Mouse (Mus musculus): ENCODE results near the gene Sgsh. TPM values are rescaled to one million over a fixed set of nuclear protein-coding genes. Genes with fewer than 3 reads are reported as not detected.

The Sgsh gene
- 8.2 and 8.3 TPM in 2 replicates for polyA plus RNA-seq (2015; fragmentation: Nextera tagmentation; extraction: Ambion mirVana)

GRCm38 (mm10) chr11:119355443-119356385 lies at the start of gene Sgsh, which contains the start of gene Slc26a11:
Gene Sgsh, minus strand, starts transcription at chr11:119355536.
Gene Slc26a11, plus strand, starts transcription at chr11:119355557.
- peak within 1 kb of the TSS; percentile 82 for H3K9ac ChIP-seq (ENCODE audit: low read depth, low read length)
- no peaks in the 10 kb centered on the region for H3K36me3 ChIP-seq (ENCODE audit: control insufficient read depth, insufficient read depth, low read length)
- WGBS: 1% methylated on average over 40 of the region's 40 CpGs
- peak within 1 kb of the TSS; percentile 82 for H3K4me2 ChIP-seq (ENCODE audit: low read depth, low read length)
- peak; percentile 97 for ATAC-seq
- no peaks in the 10 kb centered on the region for H3K9me3 ChIP-seq (ENCODE audit: control insufficient read depth, low read length)
- peak within 1 kb of the TSS; percentile 82 for H3K27ac ChIP-seq (ENCODE audit: low read length)
- H3K4me3 ChIP-seq (ENCODE audit: low read length): peak within 1 kb of the TSS; percentile 84
- no peaks in the 10 kb centered on the region for H3K27me3 ChIP-seq (replicated peaks; ENCODE audit: control insufficient read depth, insufficient read depth, low read length)
- H3K4me1 ChIP-seq (ENCODE audit: control insufficient read depth, insufficient read depth, low read length): peaks cover 12% of the 10 kb centered on the region; the same call in 1 of the 2 replicates

- H3K4me1 ChIP-seq (ENCODE audit: control insufficient read depth, insufficient read depth, low read length): no peaks in the 10 kb centered on the region
- no peaks in the 10 kb centered on the region for H3K27me3 ChIP-seq (replicated peaks; ENCODE audit: control insufficient read depth, insufficient read depth, low read length)
- peaks cover 5% of the 10 kb centered on the region; the same call in 1 of the 2 replicates for H3K36me3 ChIP-seq (ENCODE audit: control insufficient read depth, insufficient read depth, low read length)
- H3K4me3 ChIP-seq (ENCODE audit: low read length): no peak overlapping the region
- no peak overlapping the region for H3K27ac ChIP-seq (ENCODE audit: low read length)
- H3K9ac ChIP-seq (ENCODE audit: low read depth, low read length): no peak overlapping the region
- 64% methylated on average over 5 of the region's 5 CpGs for WGBS
- H3K9me3 ChIP-seq (ENCODE audit: control insufficient read depth, low read length): no peaks in the 10 kb centered on the region
- no peak overlapping the region for H3K4me2 ChIP-seq (ENCODE audit: low read depth, low read length)
- ATAC-seq: no peak
Measured at GRCm38 (mm10) chr11:119404627-119405026, 49.3 kb upstream of the Sgsh start.

GRCm38 (mm10) chr11:119402501-119403160 lies 47.3 kb upstream of the Sgsh start:
- Histone ChIP-seq H3K27ac (ENCODE audit: low read length) (no peak overlapping the region), H3K4me3 (ENCODE audit: low read length) (no peak overlapping the region), H3K4me1 (ENCODE audit: control insufficient read depth, insufficient read depth, low read length) (no peaks in the 10 kb centered on the region), H3K9ac (ENCODE audit: low read depth, low read length) (no peak overlapping the region), H3K27me3 (replicated peaks; ENCODE audit: control insufficient read depth, insufficient read depth, low read length) (no peaks in the 10 kb centered on the region), H3K36me3 (ENCODE audit: control insufficient read depth, insufficient read depth, low read length) (no peaks in the 10 kb centered on the region; the same call in 1 of the 2 replicates), H3K4me2 (ENCODE audit: low read depth, low read length) (no peak overlapping the region), H3K9me3 (ENCODE audit: control insufficient read depth, low read length) (no peaks in the 10 kb centered on the region)
- WGBS: 56% methylated on average over 11 of the region's 11 CpGs
- no peak for ATAC-seq

- Histone ChIP-seq H3K9ac (ENCODE audit: low read depth, low read length) (no peak overlapping the region), H3K4me1 (ENCODE audit: control insufficient read depth, insufficient read depth, low read length) (peaks cover 21% of the 10 kb centered on the region), H3K27ac (ENCODE audit: low read length) (no peak overlapping the region), H3K36me3 (ENCODE audit: control insufficient read depth, insufficient read depth, low read length) (no peaks in the 10 kb centered on the region), H3K4me3 (ENCODE audit: low read length) (no peak overlapping the region), H3K4me2 (ENCODE audit: low read depth, low read length) (no peak overlapping the region), H3K9me3 (ENCODE audit: control insufficient read depth, low read length) (no peaks in the 10 kb centered on the region), H3K27me3 (replicated peaks; ENCODE audit: control insufficient read depth, insufficient read depth, low read length) (no peaks in the 10 kb centered on the region)
- ATAC-seq: no peak
- WGBS: 78% methylated on average over 7 of the region's 7 CpGs
Measured at GRCm38 (mm10) chr11:119396461-119396860, 41.1 kb upstream of the Sgsh start.

GRCm38 (mm10) chr11:119395931-119396330 lies 40.6 kb upstream of the Sgsh start:
- no peak for ATAC-seq
- H3K4me3 ChIP-seq (ENCODE audit: low read length): no peak overlapping the region
- no peak overlapping the region for H3K27ac ChIP-seq (ENCODE audit: low read length)
- no peaks in the 10 kb centered on the region for H3K9me3 ChIP-seq (ENCODE audit: control insufficient read depth, low read length)
- no peaks in the 10 kb centered on the region for H3K36me3 ChIP-seq (ENCODE audit: control insufficient read depth, insufficient read depth, low read length)
- H3K27me3 ChIP-seq (replicated peaks; ENCODE audit: control insufficient read depth, insufficient read depth, low read length): no peaks in the 10 kb centered on the region
- peaks cover 25% of the 10 kb centered on the region for H3K4me1 ChIP-seq (ENCODE audit: control insufficient read depth, insufficient read depth, low read length)
- no peak overlapping the region for H3K9ac ChIP-seq (ENCODE audit: low read depth, low read length)
- 38% methylated on average over 13 of the region's 13 CpGs for WGBS
- no peak overlapping the region for H3K4me2 ChIP-seq (ENCODE audit: low read depth, low read length)

GRCm38 (mm10) chr11:119395394-119395793 lies 40.1 kb upstream of the Sgsh start:
- WGBS: 29% methylated on average over 7 of the region's 7 CpGs
- ATAC-seq: no peak
- Histone ChIP-seq H3K27ac (ENCODE audit: low read length) (no peak overlapping the region), H3K4me3 (ENCODE audit: low read length) (no peak overlapping the region), H3K9ac (ENCODE audit: low read depth, low read length) (no peak overlapping the region), H3K27me3 (replicated peaks; ENCODE audit: control insufficient read depth, insufficient read depth, low read length) (no peaks in the 10 kb centered on the region), H3K9me3 (ENCODE audit: control insufficient read depth, low read length) (no peaks in the 10 kb centered on the region), H3K4me2 (ENCODE audit: low read depth, low read length) (peak overlapping the region; percentile 75; the same call in 1 of the 2 replicates), H3K4me1 (ENCODE audit: control insufficient read depth, insufficient read depth, low read length) (peaks cover 28% of the 10 kb centered on the region), H3K36me3 (ENCODE audit: control insufficient read depth, insufficient read depth, low read length) (no peaks in the 10 kb centered on the region)

GRCm38 (mm10) chr11:119394210-119394609 lies 38.9 kb upstream of the Sgsh start:
- no peak for ATAC-seq
- 33% methylated on average over 6 of the region's 6 CpGs for WGBS
- no peaks in the 10 kb centered on the region for H3K27me3 ChIP-seq (replicated peaks; ENCODE audit: control insufficient read depth, insufficient read depth, low read length)
- H3K9ac ChIP-seq (ENCODE audit: low read depth, low read length): peak overlapping the region; percentile 66; the same call in 1 of the 2 replicates
- H3K9me3 ChIP-seq (ENCODE audit: control insufficient read depth, low read length): no peaks in the 10 kb centered on the region
- H3K36me3 ChIP-seq (ENCODE audit: control insufficient read depth, insufficient read depth, low read length): no peaks in the 10 kb centered on the region
- peaks cover 32% of the 10 kb centered on the region for H3K4me1 ChIP-seq (ENCODE audit: control insufficient read depth, insufficient read depth, low read length)
- peak overlapping the region; percentile 75 for H3K4me2 ChIP-seq (ENCODE audit: low read depth, low read length)
- peak overlapping the region; percentile 86; the same call in 1 of the 2 replicates for H3K27ac ChIP-seq (ENCODE audit: low read length)
- peak overlapping the region; percentile 63 for H3K4me3 ChIP-seq (ENCODE audit: low read length)

GRCm38 (mm10) chr11:119393483-119393804 lies 38.1 kb upstream of the Sgsh start:
- Histone ChIP-seq H3K27me3 (replicated peaks; ENCODE audit: control insufficient read depth, insufficient read depth, low read length) (no peaks in the 10 kb centered on the region), H3K9me3 (ENCODE audit: control insufficient read depth, low read length) (no peaks in the 10 kb centered on the region), H3K4me2 (ENCODE audit: low read depth, low read length) (peak overlapping the region; percentile 75), H3K36me3 (ENCODE audit: control insufficient read depth, insufficient read depth, low read length) (no peaks in the 10 kb centered on the region), H3K27ac (ENCODE audit: low read length) (peak overlapping the region; percentile 86), H3K4me3 (ENCODE audit: low read length) (peak overlapping the region; percentile 63), H3K9ac (ENCODE audit: low read depth, low read length) (peak overlapping the region; percentile 66), H3K4me1 (ENCODE audit: control insufficient read depth, insufficient read depth, low read length) (peaks cover 32% of the 10 kb centered on the region)
- no peak for ATAC-seq
- WGBS: 23% methylated on average over 7 of the region's 7 CpGs

GRCm38 (mm10) chr11:119392800-119393482 lies 37.6 kb upstream of the Sgsh start, which contains the start of gene Rnf213:
Gene Rnf213, plus strand, starts transcription at chr11:119393100.
- Histone ChIP-seq H3K4me2 (ENCODE audit: low read depth, low read length) (peak within 1 kb of the TSS; percentile 75), H3K9ac (ENCODE audit: low read depth, low read length) (peak within 1 kb of the TSS; percentile 66), H3K4me1 (ENCODE audit: control insufficient read depth, insufficient read depth, low read length) (peaks cover 32% of the 10 kb centered on the region), H3K4me3 (ENCODE audit: low read length) (peak within 1 kb of the TSS; percentile 63), H3K27me3 (replicated peaks; ENCODE audit: control insufficient read depth, insufficient read depth, low read length) (no peaks in the 10 kb centered on the region), H3K9me3 (ENCODE audit: control insufficient read depth, low read length) (no peaks in the 10 kb centered on the region), H3K27ac (ENCODE audit: low read length) (peak within 1 kb of the TSS; percentile 86), H3K36me3 (ENCODE audit: control insufficient read depth, insufficient read depth, low read length) (no peaks in the 10 kb centered on the region)
- ATAC-seq: peak; percentile 64
- WGBS: 1% methylated on average over 19 of the region's 19 CpGs

All from intestine, embryonic 16.5 days (tissue).